Mouse (Mus musculus) kidney, postnatal 0 days (tissue): ENCODE measurements around the gene Ndufab1. TPM values are rescaled to one million over a fixed set of nuclear protein-coding genes. Genes with fewer than 3 reads are reported as not detected.
"Not testable (repeated sequence)": the region's sequence is repeated elsewhere in the genome, so short reads cannot be mapped to it uniquely, and the experiment has no call there.

ENCODE experiments used
- ATAC-seq: fragments of 200-750 bp; cut with Nextera tagmentation; replicated peaks from 2 replicates; pipeline ENCODE4 v1.8.0; 2017; ENCODE audit warnings: low read depth, moderate number of reproducible peaks, moderate TSS enrichment, moderate library complexity; ENCODE audit not compliant: low FRiP score
- DNase-seq: peaks from one replicate; pipeline ENCODE4 v3.0.0-alpha.2; 2016; ENCODE audit warnings: low spot score
- H3K27ac ChIP-seq: fragments of 300-500 bp; sonication (generic); 2 replicates; pipeline ENCODE4 v1.5.1; 2014; ENCODE audit warnings: mild to moderate bottlenecking
- H3K27me3 ChIP-seq: fragments of 300-500 bp; sonication (generic); 2 replicates; pipeline ENCODE4 v1.6.1; 2014; ENCODE audit warnings: low read length, mixed read lengths; ENCODE audit not compliant: insufficient read depth
- H3K36me3 ChIP-seq: fragments of 300-500 bp; sonication (generic); 2 replicates; pipeline ENCODE4 v1.6.1; 2014; ENCODE audit warnings: low read length, mixed read lengths; ENCODE audit not compliant: insufficient read depth
- H3K4me1 ChIP-seq: fragments of 300-500 bp; sonication (generic); replicated peaks from 2 replicates; pipeline ENCODE4 v1.6.1; 2014; ENCODE audit warnings: antibody characterized with exemption, low read length, mixed read lengths; ENCODE audit not compliant: insufficient read depth
- H3K4me2 ChIP-seq: fragments of 300-500 bp; sonication (generic); 2 replicates; pipeline ENCODE4 v1.6.1; 2014; ENCODE audit warnings: mild to moderate bottlenecking, low read length, moderate library complexity, mixed read lengths
- H3K4me3 ChIP-seq: fragments of 300-500 bp; sonication (generic); replicated peaks from 2 replicates; pipeline ENCODE4 v1.5.1; 2014; ENCODE audit warnings: low read depth, low read length
- H3K9ac ChIP-seq: fragments of 300-500 bp; sonication (generic); 2 replicates; pipeline ENCODE4 v1.6.1; 2014; ENCODE audit warnings: low read depth, low read length
- H3K9me3 ChIP-seq: fragments of 300-500 bp; sonication (generic); replicated peaks from 2 replicates; pipeline ENCODE4 v1.6.1; 2016; ENCODE audit warnings: low read length, inconsistent platforms, mixed read lengths
- CTCF ChIP-seq: IDR thresholded peaks from 2 replicates; pipeline ENCODE4 v1.5.1; 2016; ENCODE audit warnings: antibody characterized with exemption, low read depth, mild to moderate bottlenecking, moderate library complexity
- WGBS: fragments of 180-500 bp; shearing (Covaris S2); extraction: QIAGEN DNeasy Blood & Tissue Kit; methylation state at CpG from one replicate; pipeline ENCODE4 v1.1.7; 2014; 5-methylcytosine and 5-hydroxymethylcytosine counted together
- polyA plus RNA-seq: library from polyadenylated mRNA; unstranded; fragments of >200 nt; fragmentation: Nextera tagmentation; extraction: Ambion mirVana; gene quantifications from 2 replicates; pipeline ENCODE4 v1.2.1, GENCODE M21; 2015

Gene Ndufab1
- polyA plus RNA-seq, 1 experiment from 2014 or later: 975 TPM

DNA sequence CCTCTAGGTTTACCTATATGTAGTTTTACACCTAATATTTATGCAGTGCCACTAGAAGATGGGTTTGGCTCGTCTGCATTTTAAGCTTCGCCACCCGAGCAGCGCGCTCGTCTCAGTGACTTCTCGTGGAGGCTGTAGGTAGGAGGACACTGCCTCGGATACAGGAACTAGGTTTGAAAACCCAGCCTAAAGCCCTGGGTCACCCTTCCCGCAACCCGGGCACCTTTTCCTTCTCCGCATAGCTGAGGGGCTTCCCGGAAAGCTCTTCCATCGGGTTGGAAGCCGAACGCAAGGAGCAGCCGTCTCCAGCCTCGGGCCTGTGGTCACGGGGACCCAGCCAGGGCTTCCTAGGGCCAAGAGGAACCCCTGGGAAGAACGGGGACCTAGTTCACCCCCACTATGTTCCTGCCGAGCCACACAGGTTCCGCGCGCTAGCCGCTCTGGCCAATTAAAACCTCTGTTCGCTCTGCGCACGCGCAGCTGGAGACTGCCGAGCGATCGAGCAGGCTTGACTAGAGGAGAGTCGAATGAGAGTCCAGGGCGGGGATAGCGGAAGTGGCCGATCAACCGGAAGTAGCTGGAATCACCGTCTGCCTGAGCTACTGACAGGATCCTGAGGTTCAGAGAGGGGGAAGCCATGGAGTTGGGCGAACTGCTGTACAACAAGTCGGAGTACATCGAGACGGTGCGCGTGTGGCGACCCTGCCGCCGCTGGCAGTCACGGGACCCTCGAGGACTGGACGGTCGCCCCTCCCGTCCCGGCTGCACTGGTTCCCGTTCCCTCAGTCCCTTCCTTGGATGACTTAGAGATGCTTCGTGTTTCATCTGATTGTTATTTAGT, 31.0 kb upstream of the Ndufab1 start, which contains the start of the genes Palb2 and Dctn5:
Palb2 (minus strand) TSS at position 489 of the 841 bp plus-strand sequence.
Dctn5 (plus strand) TSS at position 545 of the 841 bp plus-strand sequence.
- no peaks in the 10 kb centered on the region for H3K4me1 ChIP-seq
- WGBS: under 1% methylated on average over 54 of the region's 54 CpGs
- peak within 1 kb of the TSS; percentile 69 for H3K4me2 ChIP-seq
- peak within 1 kb of the TSS; percentile 70 for H3K27ac ChIP-seq
- no peaks in the 10 kb centered on the region for H3K9me3 ChIP-seq
- no peak for TF ChIP-seq CTCF
- no peaks in the 10 kb centered on the region for H3K27me3 ChIP-seq
- peak; percentile 97 for ATAC-seq
- H3K36me3 ChIP-seq: peaks cover 8% of the 10 kb centered on the region; the same call in 1 of the 2 replicates
- peak within 1 kb of the TSS; percentile 65 for H3K9ac ChIP-seq
- DNase-seq: peak; percentile 99
- peak within 1 kb of the TSS; percentile 88 for H3K4me3 ChIP-seq

- peaks cover 14% of the 10 kb centered on the region; the same call in 1 of the 2 replicates for H3K36me3 ChIP-seq
- 0 out of 2 replicates have a peak overlapping the region, but pooled peaks have one; percentile 65 for H3K9ac ChIP-seq
- no peaks in the 10 kb centered on the region for H3K27me3 ChIP-seq
- ATAC-seq: no peak
- H3K9me3 ChIP-seq: no peaks in the 10 kb centered on the region
- H3K4me2 ChIP-seq: peak overlapping the region; percentile 69
- no peak for DNase-seq
- H3K27ac ChIP-seq: no peak overlapping the region
- H3K4me1 ChIP-seq: no peaks in the 10 kb centered on the region
- TF ChIP-seq CTCF: no peak
- H3K4me3 ChIP-seq: peak overlapping the region; percentile 88; the same call in 1 of the 2 replicates
These were observed 30.1 kb upstream of the Ndufab1 start for GRCm38 (mm10) chr7:122131834-122132233.

DNA sequence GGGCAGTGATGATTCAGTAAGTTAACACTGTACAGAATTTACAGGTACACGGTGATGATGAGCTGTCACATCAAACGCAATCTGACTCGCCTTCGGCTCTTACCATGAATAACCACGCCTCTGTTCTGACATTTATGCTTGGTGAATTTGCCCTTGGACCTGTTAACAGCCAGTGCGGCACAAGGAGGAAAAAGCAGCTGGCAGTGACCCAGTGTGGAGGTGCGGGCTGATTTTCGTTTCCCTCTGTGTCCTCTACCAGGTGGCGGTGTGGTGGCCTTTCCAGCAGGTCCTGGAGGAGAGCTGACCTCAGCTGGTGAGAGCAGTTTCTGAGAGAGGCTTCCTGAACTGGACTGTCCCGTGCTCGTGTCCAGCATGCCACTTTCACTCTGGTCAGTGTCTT, 25.3 kb upstream of the Ndufab1 start:
- ATAC-seq: no peak
- Histone ChIP-seq H3K9me3 (no peaks in the 10 kb centered on the region), H3K4me2 (no peak overlapping the region), H3K27ac (no peak overlapping the region), H3K4me3 (no peak overlapping the region), H3K4me1 (no peaks in the 10 kb centered on the region), H3K9ac (no peak overlapping the region), H3K27me3 (no peaks in the 10 kb centered on the region), H3K36me3 (peaks cover 12% of the 10 kb centered on the region)
- no peak for TF ChIP-seq CTCF
- no peak for DNase-seq
- WGBS: 92% methylated on average over 11 of the region's 11 CpGs

DNA sequence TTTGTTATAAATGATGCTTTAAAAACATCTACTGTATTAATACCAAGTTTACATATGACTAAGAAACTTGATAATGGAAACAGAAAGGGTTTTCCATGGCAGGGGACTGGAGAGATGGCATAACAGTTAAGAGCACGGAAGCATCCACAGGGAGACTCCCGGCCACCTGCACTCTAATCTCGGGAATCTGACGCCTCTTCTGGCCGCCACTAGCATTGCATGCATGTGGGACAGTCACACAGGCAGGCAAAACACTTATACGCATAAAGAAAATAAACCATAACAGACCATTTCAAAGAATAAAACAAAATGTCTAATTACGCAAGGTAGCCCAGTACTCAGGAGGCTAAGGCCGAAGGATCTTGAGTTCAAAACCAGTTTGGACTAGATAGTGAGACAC, 23.9 kb upstream of the Ndufab1 start:
- no peak; the same call in 1 of the 2 replicates for TF ChIP-seq CTCF
- ATAC-seq: no peak
- Histone ChIP-seq H3K4me3 (no peak overlapping the region), H3K9ac (no peak overlapping the region), H3K9me3 (no peaks in the 10 kb centered on the region), H3K4me2 (no peak overlapping the region), H3K27me3 (no peaks in the 10 kb centered on the region), H3K4me1 (no peaks in the 10 kb centered on the region), H3K36me3 (peaks cover 16% of the 10 kb centered on the region), H3K27ac (no peak overlapping the region)
- 82% methylated on average over 8 of the region's 8 CpGs for WGBS
- no peak for DNase-seq

DNA sequence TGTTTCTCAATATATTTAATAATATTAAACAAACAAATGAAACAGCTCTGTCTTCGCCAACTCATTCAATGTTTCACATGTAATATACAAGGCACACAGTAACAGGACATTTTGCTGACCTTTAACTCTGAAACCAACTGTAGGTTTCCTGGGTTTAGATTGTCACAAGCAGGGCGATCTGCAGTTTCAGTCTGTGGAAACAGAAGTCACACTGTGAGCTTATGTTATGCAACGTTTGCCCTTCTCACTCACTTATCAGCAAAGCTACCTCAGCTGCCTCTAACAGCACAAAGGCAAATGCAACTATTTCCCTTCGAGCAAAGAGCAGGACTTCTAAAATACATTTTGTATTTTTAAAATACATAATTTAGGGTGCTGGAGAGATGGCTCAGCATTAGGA, 21.8 kb upstream of the Ndufab1 start:
- Histone ChIP-seq H3K4me1 (no peaks in the 10 kb centered on the region), H3K27ac (no peak overlapping the region), H3K4me2 (no peak overlapping the region), H3K9ac (no peak overlapping the region), H3K4me3 (no peak overlapping the region), H3K9me3 (no peaks in the 10 kb centered on the region), H3K27me3 (no peaks in the 10 kb centered on the region), H3K36me3 (peaks cover 25% of the 10 kb centered on the region)
- DNase-seq: no peak
- TF ChIP-seq CTCF: no peak
- ATAC-seq: no peak
- 90% methylated on average over 4 of the region's 4 CpGs for WGBS

DNA sequence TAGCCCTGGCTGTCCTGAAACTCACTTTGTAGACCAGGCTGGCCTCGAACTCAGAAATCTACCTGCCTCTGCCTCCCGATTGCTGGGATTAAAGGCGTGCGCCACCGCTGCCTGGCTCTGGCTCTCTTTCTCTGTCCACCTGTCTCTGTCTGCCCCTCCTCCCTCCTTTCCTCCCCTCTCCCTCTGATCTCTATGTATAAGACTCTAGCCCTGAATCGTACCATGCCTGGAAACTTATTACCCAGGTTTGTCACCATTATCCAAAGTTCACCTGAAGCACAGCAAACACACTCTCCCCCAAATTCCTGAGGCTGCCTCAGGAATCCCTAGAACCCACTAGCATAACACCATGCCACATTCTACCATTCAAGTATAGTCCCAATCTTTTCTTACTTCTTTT, 6.5 kb upstream of the Ndufab1 start:
- Histone ChIP-seq H3K9ac (no peak overlapping the region), H3K27me3 (no peaks in the 10 kb centered on the region), H3K4me3 (no peak overlapping the region), H3K4me2 (no peak overlapping the region), H3K4me1 (no peaks in the 10 kb centered on the region), H3K9me3 (no peaks in the 10 kb centered on the region), H3K27ac (no peak overlapping the region), H3K36me3 (peaks cover 9% of the 10 kb centered on the region; the same call in 1 of the 2 replicates)
- WGBS: 96% methylated on average over 6 of the region's 6 CpGs
- no peak for TF ChIP-seq CTCF
- DNase-seq: no peak
- no peak for ATAC-seq

DNA sequence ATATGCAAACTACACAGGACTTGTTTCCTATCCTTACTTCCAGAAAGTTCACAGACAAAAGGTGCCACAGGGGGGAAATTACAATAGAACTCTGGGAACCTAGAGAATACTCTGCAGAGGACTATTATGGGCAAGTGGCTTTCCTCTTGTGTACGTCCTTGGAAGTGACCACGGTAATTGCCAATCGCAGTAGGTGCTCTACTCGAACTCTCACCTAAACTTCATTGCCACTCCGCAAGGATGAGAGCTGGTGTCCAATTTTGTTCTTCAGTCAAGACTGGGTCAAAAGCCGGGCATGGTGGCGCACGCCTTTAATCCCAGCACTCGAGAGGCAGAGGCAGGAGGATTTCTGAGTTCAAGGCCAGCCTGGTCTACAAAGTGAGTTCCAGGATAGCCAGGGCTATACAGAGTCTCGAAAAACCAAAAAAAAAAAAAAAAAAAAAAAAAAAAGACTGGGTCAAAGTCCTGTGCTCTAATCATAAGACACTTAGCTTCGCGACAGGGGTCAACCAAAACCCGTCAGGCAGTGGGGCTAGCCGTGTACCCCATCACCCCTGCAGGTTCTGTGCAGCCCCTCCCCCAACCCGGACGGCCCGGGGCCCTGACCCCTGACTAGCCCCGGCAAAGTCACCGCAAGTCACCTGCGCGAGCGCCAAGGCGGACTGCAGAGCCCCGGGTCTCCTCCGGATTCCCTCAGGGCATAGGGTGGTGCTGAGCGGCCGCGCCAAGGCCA, 506 bp downstream of the Ndufab1 start:
- Histone ChIP-seq H3K27ac (peak overlapping the region; percentile 62), H3K9ac (peak overlapping the region; percentile 88), H3K4me2 (peak overlapping the region; percentile 69), H3K4me3 (peak overlapping the region; percentile 73)
- not testable (repeated sequence) for H3K9me3 ChIP-seq, H3K27me3 ChIP-seq, H3K36me3 ChIP-seq, H3K4me1 ChIP-seq
- 5% methylated on average over 25 of the region's 28 CpGs for WGBS
- DNase-seq (peak; percentile 25), ATAC-seq (peak; percentile 79)
